9 mouse cellular contexts compared by ENCODE assay signal in genomic region chr3:135328560-135328959, GRCm38 (mm10). TPM values are rescaled to one million over a fixed set of nuclear protein-coding genes. Genes with fewer than 3 reads are reported as not detected.
A peak's percentile ranks its signal among the peaks of the same experiment; 100 is the strongest.
DNase-seq lines count a peak whose midpoint lies in the region; ATAC-seq and TF ChIP-seq lines count a peak whose summit lies in the region.
"Had no signal": no experiment of that assay in that cellular context is flagged by ENCODE, and none has a peak within 500 bp of the region (broad histone marks: within the 10 kb centered on the region; RNA-seq: fewer than 3 reads in every experiment).

No protein-coding gene starts in this region.

- H3K9ac ChIP-seq in ES-Bruce4 (ENCODE audit: low read depth, poor library complexity, severe bottlenecking), result no peak overlapping the region

- no peaks in the 10 kb centered on the region for H3K27me3 ChIP-seq in ES-Bruce4 (ENCODE audit: control insufficient read depth, insufficient read depth, low read length, poor library complexity, severe bottlenecking)
- H3K27me3 ChIP-seq in limb, embryonic 10.5 days (ENCODE audit: low read depth, poor library complexity, severe bottlenecking), result no peaks in the 10 kb centered on the region

- H3K27ac ChIP-seq in layer of hippocampus, adult 2 months, result no peak overlapping the region
- no peak overlapping the region for H3K27ac ChIP-seq in ES-Bruce4 (ENCODE audit: insufficient read depth, low read length)
- no peak overlapping the region for H3K27ac ChIP-seq in limb, embryonic 10.5 days

- TF ChIP-seq CTCF in layer of hippocampus, adult 2 months (conservative IDR thresholded peaks at IDR 0.05), result peak; percentile 77
- peak; percentile 66 for TF ChIP-seq CTCF in ES-Bruce4 (IDR thresholded peaks at IDR 0.05; ENCODE audit: low read depth, low read length)

- H3K4me3 ChIP-seq in layer of hippocampus, adult 2 months, result no peak overlapping the region
- no peak overlapping the region for H3K4me3 ChIP-seq in ES-Bruce4 (ENCODE audit: low read depth, low read length)
- no peak overlapping the region for H3K4me3 ChIP-seq in limb, embryonic 10.5 days
- H3K4me3 ChIP-seq: myocyte had no signal

- TF ChIP-seq POLR2A in ES-Bruce4 (IDR thresholded peaks at IDR 0.05; ENCODE audit: insufficient read depth, low read length), result no peak

- 48% methylated on average over 3 of the region's 3 CpGs for WGBS in limb, embryonic 10.5 days

- H3K36me3 ChIP-seq in ES-Bruce4 (ENCODE audit: control insufficient read depth, insufficient read depth, low read length, poor library complexity, severe bottlenecking), result no peaks in the 10 kb centered on the region
- H3K36me3 ChIP-seq in limb, embryonic 10.5 days, result no peaks in the 10 kb centered on the region

- H3K9me3 ChIP-seq in ES-Bruce4 (replicated peaks; ENCODE audit: control insufficient read depth, insufficient read depth, low read length, poor library complexity, severe bottlenecking), result no peaks in the 10 kb centered on the region
- no peaks in the 10 kb centered on the region for H3K9me3 ChIP-seq in limb, embryonic 10.5 days (replicated peaks)

- TF ChIP-seq EP300 in ES-Bruce4 (IDR thresholded peaks at IDR 0.05; ENCODE audit: insufficient read depth, low read depth, low read length), result no peak

- peaks cover 2% of the 10 kb centered on the region for H3K4me1 ChIP-seq in ES-Bruce4 (ENCODE audit: control insufficient read depth, insufficient read depth, low read length)
- no peaks in the 10 kb centered on the region for H3K4me1 ChIP-seq in limb, embryonic 10.5 days

- ATAC-seq in erythroid progenitor cell, adult 5-6 weeks (replicated peaks; ENCODE audit: low FRiP score, poor library complexity, severe bottlenecking), result peak; percentile 54; the same call in 1 of the 2 replicates

- peak in 1 of 2 experiments; percentile 32 for DNase-seq in layer of hippocampus, adult 2 months (ENCODE audit: low spot score in 2 of 2)
- no peak for DNase-seq in layer of hippocampus, adult 9-10 months (ENCODE audit: low spot score)
- peak; percentile 55 to 82 for DNase-seq in adrenal gland, adult (ENCODE audit: inconsistent age in 2 of 2, low spot score in 1 of 2)
- peak; percentile 56 for DNase-seq in limb, embryonic 10.5 days (ENCODE audit: low spot score)
- DNase-seq in retina, postnatal 7 days (ENCODE audit: low read depth, low spot score), result peak; percentile 24

RNA-seq across cellular contexts. Expression of gene Slc9b1, which starts 19.3 kb away (rescaled TPM):
- total RNA-seq in layer of hippocampus, adult 2 months (2021), result not detected
- polyA plus RNA-seq in ES-Bruce4 (2011; ENCODE audit: insufficient read depth, insufficient read length, low read depth, missing spikeins), result 18.4 and 20.9 TPM in 2 replicates
- not detected in 2 replicates for total RNA-seq in erythroid progenitor cell, adult 5-6 weeks (2015; ENCODE audit: low replicate concordance)
- not detected in 2 replicates for total RNA-seq in erythroid progenitor cell, adult 5-6 weeks (2017; ENCODE audit: low replicate concordance)
- polyA plus RNA-seq in limb, embryonic 10.5 days (2016; fragmentation: Nextera tagmentation; extraction: Ambion mirVana), result 0.11 and 0.30 TPM in 2 replicates
- total RNA-seq: gastrocnemius, postnatal 36 days had no signal
- polyA plus RNA-seq: myocyte had no signal

RNA-seq across cellular contexts. Expression of gene Slc9b2, which starts 21.1 kb away (rescaled TPM):
- 1 to 10 TPM; 2.9 to 3.2 TPM for total RNA-seq in layer of hippocampus, adult 2 months (2021)
- 5.1 and 6.3 TPM in 2 replicates for polyA plus RNA-seq in ES-Bruce4 (2011; ENCODE audit: insufficient read depth, insufficient read length, low read depth, missing spikeins)
- total RNA-seq in erythroid progenitor cell, adult 5-6 weeks (2015; ENCODE audit: low replicate concordance), result not detected in 2 replicates
- total RNA-seq in erythroid progenitor cell, adult 5-6 weeks (2017; ENCODE audit: low replicate concordance), result 0.23 TPM in 1 of 2 replicates, not detected in the other
- polyA plus RNA-seq in limb, embryonic 10.5 days (2016; fragmentation: Nextera tagmentation; extraction: Ambion mirVana), result 3.9 and 4.1 TPM in 2 replicates
- total RNA-seq: gastrocnemius, postnatal 36 days had no signal

RNA-seq across cellular contexts. Expression of gene Bdh2, which starts 47.5 kb away (rescaled TPM):
- 1 to 10 TPM; 4.7 to 5.3 TPM for total RNA-seq in layer of hippocampus, adult 2 months (2021)
- 3.2 and 3.8 TPM in 2 replicates for polyA plus RNA-seq in ES-Bruce4 (2011; ENCODE audit: insufficient read depth, insufficient read length, low read depth, missing spikeins)
- total RNA-seq in erythroid progenitor cell, adult 5-6 weeks (2015; ENCODE audit: low replicate concordance), result not detected in 2 replicates
- not detected in 2 replicates for total RNA-seq in erythroid progenitor cell, adult 5-6 weeks (2017; ENCODE audit: low replicate concordance)
- polyA plus RNA-seq in limb, embryonic 10.5 days (2016; fragmentation: Nextera tagmentation; extraction: Ambion mirVana), result 3.6 and 6.1 TPM in 2 replicates

Comparison
In these comparisons a context has a peak if more than half of its experiments do, and no peak if none do; other contexts are left out.
1. RNA of gene Bdh2, which starts 47.5 kb away (total RNA-seq): 4.7 to 5.3 TPM in layer of hippocampus, adult 2 months; not detected in erythroid progenitor cell, adult 5-6 weeks; every median in the first group is over 4 times any median in the second.